Mouse (Mus musculus) ovary, adult 18-20 months (tissue): ENCODE data around the gene Gemin2.
"Not testable (repeated sequence)": the region's sequence is repeated elsewhere in the genome, so short reads cannot be mapped to it uniquely, and the experiment has no call there.

Source experiments
- DNase-seq: peaks from one replicate; pipeline ENCODE4 v3.0.0; 2022; ENCODE audit warnings: low spot score, mixed read lengths

The Gemin2 gene

GRCm38 (mm10) chr12:59013234-59013633 is at the start of gene Gemin2:
Gene Gemin2 (plus strand): TSS chr12:59013393.
- DNase-seq, result peak; percentile 89

GRCm38 (mm10) chr12:58964583-58964982 is 48.6 kb upstream of the Gemin2 start:
- no peak for DNase-seq

GRCm38 (mm10) chr12:58976966-58977365 is 36.2 kb upstream of the Gemin2 start:
- no peak for DNase-seq

GRCm38 (mm10) chr12:58981178-58981661 is 32.0 kb upstream of the Gemin2 start:
- DNase-seq, result not testable (repeated sequence)

GRCm38 (mm10) chr12:58985766-58986165 is 27.4 kb upstream of the Gemin2 start:
- DNase-seq, result no peak

- DNase-seq, result no peak
These were observed 2.7 kb upstream of the Gemin2 start for GRCm38 (mm10) chr12:59010482-59010881.

- DNase-seq, result no peak
These were observed 1.8 kb upstream of the Gemin2 start for GRCm38 (mm10) chr12:59011275-59011843.

GRCm38 (mm10) chr12:59011844-59012709 is 1.1 kb upstream of the Gemin2 start, which contains the start of gene Sec23a:
Gene Sec23a (minus strand): TSS chr12:59012017.
- DNase-seq, result peak; percentile 98

GRCm38 (mm10) chr12:59012710-59013091 is 492 bp upstream of the Gemin2 start:
- no peak for DNase-seq

GRCm38 (mm10) chr12:59017970-59018369 is 4.8 kb downstream of the Gemin2 start:
- DNase-seq, result no peak

GRCm38 (mm10) chr12:59019891-59020290 is 6.7 kb downstream of the Gemin2 start:
- DNase-seq, result no peak

GRCm38 (mm10) chr12:59021306-59021705 is 8.1 kb downstream of the Gemin2 start:
- DNase-seq, result no peak

- DNase-seq, result no peak
These were observed 18.9 kb downstream of the Gemin2 start for GRCm38 (mm10) chr12:59032101-59032500.

- no peak for DNase-seq
These were observed 26.2 kb downstream of the Gemin2 start for GRCm38 (mm10) chr12:59039162-59039970.

- peak; percentile 3 for DNase-seq
These were observed 27.0 kb downstream of the Gemin2 start for GRCm38 (mm10) chr12:59039971-59040844.

GRCm38 (mm10) chr12:59040851-59041250 is 27.7 kb downstream of the Gemin2 start:
- DNase-seq, result no peak

- DNase-seq, result no peak
These were observed 39.3 kb downstream of the Gemin2 start for GRCm38 (mm10) chr12:59052470-59052869.

- DNase-seq, result no peak
These were observed 40.0 kb downstream of the Gemin2 start for GRCm38 (mm10) chr12:59053166-59053565.

- no peak for DNase-seq
These were observed 40.8 kb downstream of the Gemin2 start for GRCm38 (mm10) chr12:59053976-59054375.

- DNase-seq, result peak; percentile 41
These were observed 42.1 kb downstream of the Gemin2 start for GRCm38 (mm10) chr12:59055196-59055850.

- no peak for DNase-seq
These were observed 43.0 kb downstream of the Gemin2 start for GRCm38 (mm10) chr12:59056222-59056621.
